In the genomic region with DNA sequence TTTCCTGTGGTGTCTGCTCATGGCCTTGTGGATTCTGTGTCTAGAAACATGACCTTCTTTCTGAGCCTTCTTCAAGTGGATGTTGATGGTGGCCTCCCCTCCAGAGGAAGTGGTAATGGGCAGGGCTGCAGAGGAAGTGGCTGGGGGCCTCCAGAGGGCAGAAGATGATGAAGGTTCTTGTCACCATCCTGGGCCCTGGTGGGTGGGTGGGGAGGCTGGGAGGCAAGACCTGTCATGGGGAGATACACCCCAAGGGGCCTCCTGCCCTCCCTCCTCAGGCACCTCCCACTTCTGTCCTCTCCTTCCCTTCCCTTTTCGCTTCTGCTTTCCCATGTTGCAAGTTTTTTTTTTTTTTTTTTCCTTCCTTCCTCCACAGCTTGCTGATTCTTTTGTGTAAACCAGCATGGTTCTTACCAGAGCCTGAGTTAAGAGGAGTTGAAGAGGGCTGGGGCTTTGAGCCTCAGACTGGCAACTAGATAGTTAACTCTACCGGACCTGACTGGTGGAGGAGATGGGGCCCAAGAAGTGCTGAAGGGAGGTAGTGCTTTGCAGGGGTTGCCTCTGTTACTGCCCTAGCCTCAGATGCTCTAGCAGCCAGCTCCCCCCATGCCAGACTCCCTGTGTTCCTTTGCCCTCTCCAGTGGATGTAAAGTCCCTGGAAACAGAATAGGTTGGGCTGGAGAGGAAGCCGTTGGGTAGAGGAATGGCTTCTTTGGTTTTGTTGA, we compare ENCODE assay signal across 1 mouse cellular context.
TF ChIP-seq lines count a peak whose summit lies in the region.

No protein-coding gene starts in this region.

TF ChIP-seq in MEL, 35 proteins besides CTCF, POLR2A, EP300 and RAD21 (continued from another document):
- TF ChIP-seq TCF12 (IDR thresholded peaks at IDR 0.05; ENCODE audit: low read depth, low read length) (peak; percentile 69), NRF1 (IDR thresholded peaks at IDR 0.05; ENCODE audit: insufficient read depth, low read depth, low read length, poor library complexity, severe bottlenecking) (0 out of 2 replicates have a peak, but pooled peaks have one; percentile 7), POLR2AphosphoS5 (IDR thresholded peaks at IDR 0.05; ENCODE audit: borderline replicate concordance, low read depth, low read length) (no peak), RCOR1 (IDR thresholded peaks at IDR 0.05; ENCODE audit: low read depth, low read length) (peak; percentile 44; the same call in 1 of the 2 replicates), TBP (IDR thresholded peaks at IDR 0.05; ENCODE audit: low read depth, low read length) (peak; percentile 70), USF1 (IDR thresholded peaks at IDR 0.05; ENCODE audit: low read depth, low read length) (peak; percentile 31; the same call in 1 of the 2 replicates), JUND (IDR thresholded peaks at IDR 0.05; ENCODE audit: low read depth, low read length) (no peak), NELFE (IDR thresholded peaks at IDR 0.05; ENCODE audit: low read depth, low read length) (peak; percentile 52), MAFK (IDR thresholded peaks at IDR 0.05; ENCODE audit: borderline replicate concordance, low read depth, low read length) (peak; percentile 33; the same call in 1 of the 2 replicates), MYC (IDR thresholded peaks at IDR 0.05; ENCODE audit: low read depth, low read length) (peak; percentile 64), GABPA (IDR thresholded peaks at IDR 0.05; ENCODE audit: low read depth, low read length) (no peak), UBTF (IDR thresholded peaks at IDR 0.05; ENCODE audit: borderline replicate concordance, insufficient read depth, low read depth, low read length) (no peak), TAL1 (IDR thresholded peaks at IDR 0.05; ENCODE audit: low read length) (peak; percentile 59), E2F4 (IDR thresholded peaks at IDR 0.05; ENCODE audit: borderline replicate concordance, low read depth, low read length) (no peak)
